Mouse (Mus musculus) liver, embryonic 13.5 days (tissue): Measurements from ENCODE around the gene Lrrn2. TPM values are rescaled to one million over a fixed set of nuclear protein-coding genes. Genes with fewer than 3 reads are reported as not detected.

Source experiments
- ATAC-seq: fragments of 200-750 bp; cut with Nextera tagmentation; 2 replicates; pipeline ENCODE4 v1.8.0; 2017; ENCODE audit warnings: low read depth, mild to moderate bottlenecking, moderate number of reproducible peaks, moderate library complexity
- DNase-seq: peaks from one replicate; pipeline ENCODE4 v3.0.0; 2022
- H3K27ac ChIP-seq: fragments of 300-500 bp; sonication (generic); 2 replicates; pipeline ENCODE4 v1.5.1; 2015; ENCODE audit warnings: moderate library complexity, mild to moderate bottlenecking, inconsistent platforms
- H3K27me3 ChIP-seq: fragments of 300-500 bp; sonication (generic); 2 replicates; pipeline ENCODE4 v1.6.1; 2015; ENCODE audit warnings: mild to moderate bottlenecking, inconsistent platforms
- H3K36me3 ChIP-seq: fragments of 300-500 bp; sonication (generic); 2 replicates; pipeline ENCODE4 v1.6.1; 2015; ENCODE audit warnings: mild to moderate bottlenecking, inconsistent platforms
- H3K4me1 ChIP-seq: fragments of 300-500 bp; sonication (generic); replicated peaks from 2 replicates; pipeline ENCODE4 v1.6.1; 2015; ENCODE audit warnings: inconsistent platforms
- H3K4me2 ChIP-seq: fragments of 300-500 bp; sonication (generic); 2 replicates; pipeline ENCODE4 v1.6.1; 2015; ENCODE audit warnings: inconsistent platforms, mild to moderate bottlenecking, moderate library complexity
- H3K4me3 ChIP-seq: fragments of 300-500 bp; sonication (generic); replicated peaks from 2 replicates; pipeline ENCODE4 v1.5.1; 2015; ENCODE audit warnings: mild to moderate bottlenecking, inconsistent platforms
- H3K9ac ChIP-seq: fragments of 300-500 bp; sonication (generic); 2 replicates; pipeline ENCODE4 v1.6.1; 2015; ENCODE audit warnings: mild to moderate bottlenecking, inconsistent platforms
- H3K9me3 ChIP-seq: fragments of 300-500 bp; sonication (generic); replicated peaks from 2 replicates; pipeline ENCODE4 v1.6.1; 2016; ENCODE audit warnings: inconsistent platforms
- WGBS: fragments of 180-500 bp; shearing (Covaris S2); methylation state at CpG from one replicate; pipeline ENCODE4 v1.1.7; 2015; ENCODE audit not compliant: insufficient replicate concordance; 5-methylcytosine and 5-hydroxymethylcytosine counted together
- polyA plus RNA-seq: library from polyadenylated mRNA; unstranded; fragments of >200 nt; fragmentation: Nextera tagmentation; extraction: Ambion mirVana; gene quantifications from 2 replicates; pipeline ENCODE4 v1.2.1, GENCODE M21; 2015

The Lrrn2 gene
- polyA plus RNA-seq: 0.09 and 0.10 TPM in 2 replicates

GRCm38 (mm10) chr1:132880161-132881005, at the start of gene Lrrn2:
Gene Lrrn2 (plus strand): TSS chr1:132880273.
- no peak for DNase-seq
- 1% methylated on average over 80 of the region's 80 CpGs for WGBS
- Histone ChIP-seq H3K27me3 (peaks cover 70% of the 10 kb centered on the region), H3K27ac (no peak within 1 kb of the TSS), H3K4me2 (peak within 1 kb of the TSS; percentile 64), H3K9ac (no peak within 1 kb of the TSS), H3K9me3 (no peaks in the 10 kb centered on the region), H3K36me3 (no peaks in the 10 kb centered on the region), H3K4me1 (peaks cover 3% of the 10 kb centered on the region; the same call in 1 of the 2 replicates), H3K4me3 (peak within 1 kb of the TSS; percentile 46)
- no peak for ATAC-seq

GRCm38 (mm10) chr1:132831963-132832362, 48.1 kb upstream of the Lrrn2 start:
- 0 out of 2 replicates have a peak, but pooled peaks cover 3% of the 10 kb centered on the region for H3K27me3 ChIP-seq
- ATAC-seq: no peak
- no peaks in the 10 kb centered on the region for H3K4me1 ChIP-seq
- no peak overlapping the region for H3K27ac ChIP-seq
- H3K36me3 ChIP-seq: no peaks in the 10 kb centered on the region
- H3K4me2 ChIP-seq: no peak overlapping the region
- no peak overlapping the region for H3K4me3 ChIP-seq
- 71% methylated on average over 4 of the region's 4 CpGs for WGBS
- H3K9ac ChIP-seq: no peak overlapping the region
- no peak for DNase-seq
- no peaks in the 10 kb centered on the region for H3K9me3 ChIP-seq

- Histone ChIP-seq H3K4me3 (no peak overlapping the region), H3K27ac (no peak overlapping the region), H3K27me3 (0 out of 2 replicates have a peak, but pooled peaks cover 3% of the 10 kb centered on the region), H3K4me2 (no peak overlapping the region), H3K9me3 (no peaks in the 10 kb centered on the region), H3K4me1 (no peaks in the 10 kb centered on the region), H3K36me3 (no peaks in the 10 kb centered on the region), H3K9ac (no peak overlapping the region)
- ATAC-seq (no peak), DNase-seq (no peak)
- 46% methylated on average over 8 of the region's 8 CpGs for WGBS
These were observed 46.0 kb upstream of the Lrrn2 start for GRCm38 (mm10) chr1:132834037-132834436.

- Histone ChIP-seq H3K4me3 (no peak overlapping the region), H3K4me2 (no peak overlapping the region), H3K4me1 (no peaks in the 10 kb centered on the region), H3K27ac (no peak overlapping the region), H3K27me3 (no peaks in the 10 kb centered on the region), H3K9me3 (no peaks in the 10 kb centered on the region), H3K36me3 (no peaks in the 10 kb centered on the region), H3K9ac (no peak overlapping the region)
- ATAC-seq: no peak
- no peak for DNase-seq
- WGBS: 58% methylated on average over 8 of the region's 8 CpGs
These were observed 43.2 kb upstream of the Lrrn2 start for GRCm38 (mm10) chr1:132836895-132837294.

GRCm38 (mm10) chr1:132837691-132838090, 42.4 kb upstream of the Lrrn2 start:
- no peak overlapping the region for H3K9ac ChIP-seq
- H3K36me3 ChIP-seq: no peaks in the 10 kb centered on the region
- 56% methylated on average over 5 of the region's 5 CpGs for WGBS
- no peaks in the 10 kb centered on the region for H3K4me1 ChIP-seq
- no peaks in the 10 kb centered on the region for H3K9me3 ChIP-seq
- DNase-seq: no peak
- H3K4me2 ChIP-seq: no peak overlapping the region
- H3K27me3 ChIP-seq: no peaks in the 10 kb centered on the region
- H3K4me3 ChIP-seq: no peak overlapping the region
- no peak for ATAC-seq
- H3K27ac ChIP-seq: no peak overlapping the region

GRCm38 (mm10) chr1:132838371-132838770, 41.7 kb upstream of the Lrrn2 start:
- no peak for DNase-seq
- Histone ChIP-seq H3K9ac (no peak overlapping the region), H3K36me3 (no peaks in the 10 kb centered on the region), H3K9me3 (no peaks in the 10 kb centered on the region), H3K27me3 (no peaks in the 10 kb centered on the region), H3K4me1 (no peaks in the 10 kb centered on the region), H3K4me2 (no peak overlapping the region), H3K27ac (no peak overlapping the region), H3K4me3 (no peak overlapping the region)
- 58% methylated on average over 1 of the region's 1 CpGs for WGBS
- ATAC-seq: no peak

GRCm38 (mm10) chr1:132843612-132844011, 36.5 kb upstream of the Lrrn2 start:
- Histone ChIP-seq H3K27ac (no peak overlapping the region), H3K27me3 (no peaks in the 10 kb centered on the region), H3K4me1 (no peaks in the 10 kb centered on the region), H3K4me3 (no peak overlapping the region), H3K4me2 (no peak overlapping the region), H3K9ac (no peak overlapping the region), H3K36me3 (no peaks in the 10 kb centered on the region), H3K9me3 (no peaks in the 10 kb centered on the region)
- DNase-seq (no peak), ATAC-seq (no peak)
- WGBS: 71% methylated on average over 10 of the region's 10 CpGs

GRCm38 (mm10) chr1:132844088-132844804, 35.8 kb upstream of the Lrrn2 start:
- DNase-seq (no peak), ATAC-seq (no peak)
- 87% methylated on average over 20 of the region's 20 CpGs for WGBS

GRCm38 (mm10) chr1:132845766-132846165, 34.3 kb upstream of the Lrrn2 start:
- no peak for ATAC-seq
- no peak overlapping the region for H3K27ac ChIP-seq
- H3K9ac ChIP-seq: no peak overlapping the region
- H3K4me3 ChIP-seq: no peak overlapping the region
- no peaks in the 10 kb centered on the region for H3K9me3 ChIP-seq
- no peaks in the 10 kb centered on the region for H3K27me3 ChIP-seq
- WGBS: 77% methylated on average over 8 of the region's 8 CpGs
- no peaks in the 10 kb centered on the region for H3K4me1 ChIP-seq
- DNase-seq: no peak
- no peaks in the 10 kb centered on the region for H3K36me3 ChIP-seq
- H3K4me2 ChIP-seq: no peak overlapping the region

More at GRCm38 (mm10) chr1:132844088-132844804, 35.8 kb upstream of the Lrrn2 start:
- Histone ChIP-seq H3K9me3 (no peaks in the 10 kb centered on the region), H3K4me2 (no peak overlapping the region), H3K4me1 (no peaks in the 10 kb centered on the region), H3K9ac (no peak overlapping the region), H3K4me3 (no peak overlapping the region), H3K36me3 (no peaks in the 10 kb centered on the region), H3K27ac (no peak overlapping the region), H3K27me3 (no peaks in the 10 kb centered on the region)

GRCm38 (mm10) chr1:132850809-132851208, 29.3 kb upstream of the Lrrn2 start:
- H3K27ac ChIP-seq: no peak overlapping the region
- WGBS: 45% methylated on average over 5 of the region's 5 CpGs
- ATAC-seq: no peak

GRCm38 (mm10) chr1:132851296-132851695, 28.8 kb upstream of the Lrrn2 start:
- H3K9me3 ChIP-seq: no peaks in the 10 kb centered on the region
- ATAC-seq: no peak
- DNase-seq: no peak
- 47% methylated on average over 2 of the region's 2 CpGs for whole genome bisulfite sequencing
- no peak overlapping the region for H3K27ac ChIP-seq
- H3K9ac ChIP-seq: no peak overlapping the region
- no peak overlapping the region for H3K4me2 ChIP-seq
- H3K27me3 ChIP-seq: no peaks in the 10 kb centered on the region
- H3K4me1 ChIP-seq: no peaks in the 10 kb centered on the region
- no peaks in the 10 kb centered on the region for H3K36me3 ChIP-seq
- no peak overlapping the region for H3K4me3 ChIP-seq

More at GRCm38 (mm10) chr1:132850809-132851208, 29.3 kb upstream of the Lrrn2 start:
- no peaks in the 10 kb centered on the region for H3K27me3 ChIP-seq
- no peak overlapping the region for H3K9ac ChIP-seq
- H3K9me3 ChIP-seq: no peaks in the 10 kb centered on the region
- no peak overlapping the region for H3K4me2 ChIP-seq
- H3K4me1 ChIP-seq: no peaks in the 10 kb centered on the region
- H3K4me3 ChIP-seq: no peak overlapping the region
- DNase-seq: no peak
- H3K36me3 ChIP-seq: no peaks in the 10 kb centered on the region
